Mouse (Mus musculus) testis, adult 2 months (tissue): ENCODE measurements at regions not wholly inside any gene's neighbourhood (a gene's known extent, or its start where the extent isn't known, plus 50 kb on each side); places are given as distances from the start of the nearest gene placed in this dataset.

ENCODE experiments used
- CTCF ChIP-seq: fragments of 200-500 bp; IDR thresholded peaks from 2 replicates; pipeline ENCODE4 v1.5.1; 2012; ENCODE audit warnings: low read depth, mild to moderate bottlenecking, inconsistent platforms, low read length, moderate library complexity; ENCODE audit not compliant: control insufficient read depth, insufficient read depth, insufficient replicate concordance
- POLR2A ChIP-seq: fragments of 200-500 bp; IDR thresholded peaks from 2 replicates; pipeline ENCODE4 v1.6.1; 2012; ENCODE audit warnings: low read depth, mild to moderate bottlenecking, inconsistent platforms, low read length, moderate library complexity; ENCODE audit not compliant: control insufficient read depth

GRCm38 (mm10) chr2:9616292-9616691 lies 264.8 kb upstream of the 4930412O13Rik start:
- TF ChIP-seq CTCF (no peak), POLR2A (no peak)
